Mouse (Mus musculus): Measurements from ENCODE around the gene 4930522H14Rik. TPM values are rescaled to one million over a fixed set of nuclear protein-coding genes. Genes with fewer than 3 reads are reported as not detected.

The 4930522H14Rik gene
- total and polyA plus RNA-seq, 3 experiments = not detected

- no peaks in the 10 kb centered on the region for H3K27me3 ChIP-seq (ENCODE audit: control insufficient read depth in 1 of 2, insufficient read depth in 2 of 2, low read length in 2 of 2)
- H3K79me2 ChIP-seq (ENCODE audit: control insufficient read depth, insufficient read depth, low read length, poor library complexity) = peaks cover 4% of the 10 kb centered on the region
- peaks cover 2 to 12% of the 10 kb centered on the region in 2 experiments for H3K36me3 ChIP-seq (ENCODE audit: control insufficient read depth in 1 of 2, insufficient read depth in 2 of 2, low read length in 2 of 2)
- H3K4me3 ChIP-seq (ENCODE audit: control insufficient read depth in 1 of 2, insufficient read depth in 1 of 2, low read depth in 2 of 2, low read length in 2 of 2) = no peak overlapping the region
- TF ChIP-seq MYC (IDR thresholded peaks at IDR 0.05; ENCODE audit: low read depth, low read length) = no peak
- no peak for TF ChIP-seq ELF1 (IDR thresholded peaks at IDR 0.05; ENCODE audit: low read depth, low read length)
- TF ChIP-seq UBTF (IDR thresholded peaks at IDR 0.05; ENCODE audit: borderline replicate concordance, insufficient read depth, low read depth, low read length) = no peak
- TF ChIP-seq TCF12 (IDR thresholded peaks at IDR 0.05; ENCODE audit: low read depth, low read length) = no peak
- no peak for TF ChIP-seq EP300 (IDR thresholded peaks at IDR 0.05; ENCODE audit: low read depth in 1 of 2, low read length in 2 of 2)
- no peak for TF ChIP-seq ZMIZ1 (IDR thresholded peaks at IDR 0.05; ENCODE audit: low read depth, low read length)
- TF ChIP-seq CHD2 (IDR thresholded peaks at IDR 0.05; ENCODE audit: low read length) = no peak
- no peak for TF ChIP-seq NRF1 (IDR thresholded peaks at IDR 0.05; ENCODE audit: insufficient read depth, low read depth, low read length, poor library complexity, severe bottlenecking)
- no peak for TF ChIP-seq TAL1 (IDR thresholded peaks at IDR 0.05; ENCODE audit: low read length)
- no peak for TF ChIP-seq SMC3 (IDR thresholded peaks at IDR 0.05; ENCODE audit: low read depth, low read length)
- no peak for TF ChIP-seq E2F4 (IDR thresholded peaks at IDR 0.05; ENCODE audit: borderline replicate concordance, low read depth, low read length)
- TF ChIP-seq POLR2AphosphoS5 (IDR thresholded peaks at IDR 0.05; ENCODE audit: borderline replicate concordance, low read depth, low read length) = no peak
- no peak for TF ChIP-seq USF1 (IDR thresholded peaks at IDR 0.05; ENCODE audit: low read depth, low read length)
- no peak for TF ChIP-seq MAX (IDR thresholded peaks at IDR 0.05; ENCODE audit: low read length)
- TF ChIP-seq KAT2A (conservative IDR thresholded peaks at IDR 0.05; ENCODE audit: low read depth, low read length) = no peak
- TF ChIP-seq USF2 (IDR thresholded peaks at IDR 0.05; ENCODE audit: borderline replicate concordance in 1 of 2, insufficient read depth in 1 of 2, low read depth in 1 of 2, low read length in 2 of 2) = no peak
- no peak for TF ChIP-seq SIN3A (IDR thresholded peaks at IDR 0.05; ENCODE audit: low read length)
- TF ChIP-seq ZKSCAN1 (IDR thresholded peaks at IDR 0.05; ENCODE audit: low read depth, low read length) = no peak
- H3K9ac ChIP-seq (ENCODE audit: control insufficient read depth, low read depth, low read length, poor library complexity, severe bottlenecking) = no peak overlapping the region
- peaks cover 0 to 5% of the 10 kb centered on the region in 2 experiments; a peak in 2 of 4 replicates for H3K4me1 ChIP-seq (ENCODE audit: control insufficient read depth in 1 of 2, insufficient read depth in 2 of 2, low read length in 2 of 2)
- H3K9me3 ChIP-seq (replicated peaks; ENCODE audit: insufficient read depth, low read length) = no peaks in the 10 kb centered on the region
- no peak overlapping the region for H3K27ac ChIP-seq (ENCODE audit: control insufficient read depth, low read depth, low read length)
- no peak for DNase-seq (ENCODE audit: low read depth, low spot score)
These were observed 70.5 kb downstream of the 4930522H14Rik start for GRCm38 (mm10) chr4:109460421-109461179.

- no peaks in the 10 kb centered on the region for H3K27me3 ChIP-seq (ENCODE audit: control insufficient read depth in 1 of 2, insufficient read depth in 2 of 2, low read length in 2 of 2)
- no peak overlapping the region for H3K9ac ChIP-seq (ENCODE audit: control insufficient read depth, low read depth, low read length, poor library complexity, severe bottlenecking)
- H3K9me3 ChIP-seq (replicated peaks; ENCODE audit: insufficient read depth, low read length) = no peaks in the 10 kb centered on the region
- H3K4me3 ChIP-seq (ENCODE audit: control insufficient read depth in 1 of 2, insufficient read depth in 1 of 2, low read depth in 2 of 2, low read length in 2 of 2) = no peak overlapping the region
- peaks cover 0 to 10% of the 10 kb centered on the region in 2 experiments for H3K36me3 ChIP-seq (ENCODE audit: control insufficient read depth in 1 of 2, insufficient read depth in 2 of 2, low read length in 2 of 2)
- H3K79me2 ChIP-seq (ENCODE audit: control insufficient read depth, insufficient read depth, low read length, poor library complexity) = no peaks in the 10 kb centered on the region; the same call in 1 of the 2 replicates
- no peaks in the 10 kb centered on the region for H3K4me1 ChIP-seq (ENCODE audit: control insufficient read depth in 1 of 2, insufficient read depth in 2 of 2, low read length in 2 of 2)
- no peak for TF ChIP-seq USF1 (IDR thresholded peaks at IDR 0.05; ENCODE audit: low read depth, low read length)
- no peak for TF ChIP-seq MYC (IDR thresholded peaks at IDR 0.05; ENCODE audit: low read depth, low read length)
- no peak for TF ChIP-seq MAZ (IDR thresholded peaks at IDR 0.05; ENCODE audit: low read depth, low read length)
- no peak for TF ChIP-seq CHD2 (IDR thresholded peaks at IDR 0.05; ENCODE audit: low read length)
- no peak for TF ChIP-seq POLR2AphosphoS5 (IDR thresholded peaks at IDR 0.05; ENCODE audit: borderline replicate concordance, low read depth, low read length)
- TF ChIP-seq CHD1 (IDR thresholded peaks at IDR 0.05; ENCODE audit: low read depth, low read length) = no peak
- no peak for TF ChIP-seq RAD21 (IDR thresholded peaks at IDR 0.05; ENCODE audit: low read depth, low read length)
- no peak for TF ChIP-seq GATA1 (IDR thresholded peaks at IDR 0.05; ENCODE audit: low read depth, low read length)
- no peak for TF ChIP-seq MAX (IDR thresholded peaks at IDR 0.05; ENCODE audit: low read length)
- no peak for TF ChIP-seq MAFK (IDR thresholded peaks at IDR 0.05; ENCODE audit: borderline replicate concordance, low read depth, low read length)
- TF ChIP-seq MXI1 (IDR thresholded peaks at IDR 0.05; ENCODE audit: low read depth, low read length) = no peak
- TF ChIP-seq TAL1 (IDR thresholded peaks at IDR 0.05; ENCODE audit: low read length) = no peak
- TF ChIP-seq HCFC1 (IDR thresholded peaks at IDR 0.05; ENCODE audit: low read depth, low read length) = no peak
- no peak for TF ChIP-seq SIN3A (IDR thresholded peaks at IDR 0.05; ENCODE audit: low read length)
- no peak for TF ChIP-seq ZNF384 (IDR thresholded peaks at IDR 0.05; ENCODE audit: low read depth, low read length)
- TF ChIP-seq MYB (IDR thresholded peaks at IDR 0.05; ENCODE audit: low read depth, low read length) = no peak
- no peak for TF ChIP-seq TBP (IDR thresholded peaks at IDR 0.05; ENCODE audit: low read depth, low read length)
- TF ChIP-seq GABPA (IDR thresholded peaks at IDR 0.05; ENCODE audit: low read depth, low read length) = no peak
- no peak for DNase-seq (ENCODE audit: low read depth, low spot score)
- H3K27ac ChIP-seq (ENCODE audit: control insufficient read depth, low read depth, low read length) = no peak overlapping the region
These were observed 74.3 kb downstream of the 4930522H14Rik start for GRCm38 (mm10) chr4:109456821-109457220.
